Mouse (Mus musculus) hindbrain, embryonic 11.5 days (tissue): ENCODE results near the gene Abcf3. TPM values are rescaled to one million over a fixed set of nuclear protein-coding genes. Genes with fewer than 3 reads are reported as not detected.

Experiments used
- ATAC-seq: fragments of 200-750 bp; cut with Nextera tagmentation; 2 replicates; pipeline ENCODE4 v1.8.0; 2017; ENCODE audit warnings: mild to moderate bottlenecking, moderate TSS enrichment, moderate library complexity; ENCODE audit not compliant: low FRiP score
- DNase-seq: peaks from one replicate; pipeline ENCODE4 v3.0.0-alpha.2; 2015; ENCODE audit warnings: low spot score
- H3K27ac ChIP-seq: fragments of 300-500 bp; sonication (generic); 2 replicates; pipeline ENCODE4 v1.5.1; 2014; ENCODE audit warnings: mild to moderate bottlenecking, low read depth, low read length
- H3K27me3 ChIP-seq: fragments of 300-500 bp; sonication (generic); 2 replicates; pipeline ENCODE4 v1.6.1; 2014; ENCODE audit warnings: mild to moderate bottlenecking, low read length, moderate library complexity, mixed read lengths; ENCODE audit not compliant: control insufficient read depth, insufficient read depth
- H3K36me3 ChIP-seq: fragments of 300-500 bp; sonication (generic); 2 replicates; pipeline ENCODE4 v1.6.1; 2014; ENCODE audit warnings: mild to moderate bottlenecking, low read length, moderate library complexity, mixed read lengths; ENCODE audit not compliant: control insufficient read depth, insufficient read depth
- H3K4me1 ChIP-seq: fragments of 300-500 bp; sonication (generic); replicated peaks from 2 replicates; pipeline ENCODE4 v1.6.1; 2014; ENCODE audit warnings: low read length, mixed read lengths; ENCODE audit not compliant: control insufficient read depth, insufficient read depth
- H3K4me2 ChIP-seq: fragments of 300-500 bp; sonication (generic); replicated peaks from 2 replicates; pipeline ENCODE4 v1.6.1; 2014; ENCODE audit warnings: mild to moderate bottlenecking, low read depth, low read length
- H3K4me3 ChIP-seq: fragments of 300-500 bp; sonication (generic); 2 replicates; pipeline ENCODE4 v1.5.1; 2014; ENCODE audit warnings: low read depth, low read length
- H3K9ac ChIP-seq: fragments of 300-500 bp; sonication (generic); 2 replicates; pipeline ENCODE4 v1.6.1; 2014; ENCODE audit warnings: low read depth, low read length
- H3K9me3 ChIP-seq: fragments of 300-500 bp; sonication (generic); 2 replicates; pipeline ENCODE4 v1.6.1; 2016; ENCODE audit warnings: low read length; ENCODE audit not compliant: control insufficient read depth
- WGBS: fragments of 180-500 bp; shearing (Covaris S2); extraction: QIAGEN DNeasy Blood & Tissue Kit; methylation state at CpG from one replicate; pipeline ENCODE4 v1.1.7; 2014; 5-methylcytosine and 5-hydroxymethylcytosine counted together
- polyA plus RNA-seq: library from polyadenylated mRNA; unstranded; fragments of >200 nt; fragmentation: Nextera tagmentation; extraction: Ambion mirVana; gene quantifications from 2 replicates; pipeline ENCODE4 v1.2.1, GENCODE M21; 2014

Gene Abcf3
- 52.4 and 63.1 TPM in 2 replicates for polyA plus RNA-seq

DNA sequence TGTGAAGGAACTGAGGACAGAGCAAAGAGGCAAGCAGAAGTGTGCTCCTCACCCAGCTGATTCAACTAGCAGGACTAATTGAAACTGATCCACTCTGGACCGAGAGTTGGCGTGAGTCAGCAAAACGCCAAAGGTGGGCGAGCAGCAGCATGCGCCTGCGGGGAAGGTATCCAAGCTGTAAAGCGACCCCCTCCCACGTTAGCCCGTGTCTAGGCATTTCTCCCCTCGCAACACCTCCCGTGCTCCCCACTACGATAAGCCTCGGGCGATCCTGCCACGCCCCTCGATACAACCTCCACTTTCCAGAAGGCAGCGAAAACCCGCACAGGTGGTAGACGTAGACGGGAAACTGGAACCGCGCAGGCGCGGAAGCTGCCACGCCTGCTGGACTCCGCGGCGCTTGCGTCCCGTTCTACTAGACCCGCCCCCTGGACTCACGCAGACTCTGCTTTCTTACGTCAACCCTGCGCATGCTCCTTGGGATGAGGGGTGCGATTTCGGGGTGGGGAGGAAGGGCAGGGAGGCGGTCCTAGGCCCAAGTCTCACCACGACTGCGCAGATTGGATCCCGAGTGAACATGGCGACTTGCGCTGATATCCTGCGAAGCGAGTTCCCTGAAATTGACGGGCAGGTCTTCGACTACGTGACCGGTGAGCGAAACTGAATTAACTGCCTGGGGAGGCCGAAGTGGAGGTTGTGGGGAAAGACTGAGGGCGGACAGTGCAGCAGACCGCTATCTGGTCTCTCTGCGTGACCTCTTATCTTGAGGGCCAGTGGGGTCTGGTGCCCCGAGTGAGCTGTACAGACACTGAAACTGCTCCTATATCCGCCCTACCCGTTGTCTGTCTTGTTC lies at the start of gene Abcf3:
TSS of gene Abcf3 (plus strand) at position 482 of the 853 bp plus-strand sequence.
- DNase-seq (peak; percentile 99), ATAC-seq (peak; percentile 99)
- H3K4me2 ChIP-seq, result peak within 1 kb of the TSS; percentile 59
- H3K27me3 ChIP-seq, result no peaks in the 10 kb centered on the region
- H3K4me3 ChIP-seq, result peak within 1 kb of the TSS; percentile 56
- H3K36me3 ChIP-seq, result peaks cover 10% of the 10 kb centered on the region; the same call in 1 of the 2 replicates
- H3K27ac ChIP-seq, result no peak within 1 kb of the TSS
- no peaks in the 10 kb centered on the region for H3K9me3 ChIP-seq
- WGBS, result under 1% methylated on average over 56 of the region's 56 CpGs
- peaks cover 3% of the 10 kb centered on the region; the same call in 1 of the 2 replicates for H3K4me1 ChIP-seq
- peak within 1 kb of the TSS; percentile 57 for H3K9ac ChIP-seq

DNA sequence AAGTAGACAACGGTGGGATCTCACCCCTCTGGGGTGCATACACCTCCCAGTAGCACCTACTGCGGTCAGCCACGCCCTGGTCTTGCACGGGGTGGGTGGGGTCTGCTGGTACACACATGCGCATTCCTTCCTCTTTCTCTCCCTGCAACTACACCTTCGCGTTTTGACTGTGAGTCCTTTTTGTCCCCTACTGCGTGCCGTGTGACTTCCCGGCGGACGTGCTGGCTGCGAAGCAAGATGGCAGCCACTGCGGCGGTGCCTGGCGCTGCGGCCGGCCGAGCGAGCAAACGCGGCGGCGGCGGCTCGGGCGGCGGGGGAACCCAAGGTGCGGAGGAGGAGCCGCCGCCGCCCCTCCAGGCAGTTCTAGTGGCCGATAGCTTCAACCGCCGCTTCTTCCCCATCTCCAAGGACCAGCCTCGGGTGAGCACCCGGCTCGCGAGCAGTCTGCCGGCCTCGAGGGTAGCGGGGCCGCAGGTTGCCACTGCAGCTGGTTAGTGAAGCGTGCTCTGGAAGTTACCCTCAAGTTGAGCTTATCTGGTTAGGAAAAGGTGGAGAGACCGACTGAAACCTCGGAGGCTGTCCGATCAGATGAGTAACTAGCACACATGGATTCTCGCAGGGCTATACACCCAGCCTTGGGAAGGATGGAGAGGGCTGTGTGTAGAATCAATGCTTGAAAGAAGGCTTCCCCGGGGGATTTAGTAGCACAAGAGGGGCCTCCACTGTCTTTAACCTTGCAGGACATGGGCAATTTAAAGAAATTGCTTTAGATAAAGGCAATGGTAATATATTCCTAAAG lies 49.5 kb upstream of the Abcf3 start, which contains the start of gene Eif2b5:
TSS of gene Eif2b5 (plus strand) at position 141 of the 799 bp plus-strand sequence.
- Histone ChIP-seq H3K36me3 (peaks cover 19% of the 10 kb centered on the region), H3K4me1 (no peaks in the 10 kb centered on the region)
- WGBS, result under 1% methylated on average over 49 of the region's 49 CpGs

DNA sequence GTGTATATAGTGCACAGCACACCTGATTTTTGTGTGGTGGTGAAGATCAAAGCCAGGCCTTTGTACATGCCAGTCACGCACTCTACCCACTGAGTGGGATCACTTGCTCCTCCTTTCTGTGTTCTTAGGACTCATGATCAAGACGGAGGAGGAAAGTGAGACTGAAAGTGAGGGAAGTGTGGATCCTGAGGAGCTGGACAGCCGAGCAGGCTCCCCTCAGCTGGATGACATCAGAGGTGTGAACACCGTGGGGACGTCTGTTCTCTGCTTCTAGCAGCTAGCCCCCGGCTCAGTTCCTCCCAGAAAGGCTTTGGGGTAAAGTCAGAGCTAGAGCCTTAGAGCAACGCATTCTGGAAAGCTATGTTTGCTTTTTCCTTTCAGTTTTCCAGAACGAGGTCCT lies 42.4 kb upstream of the Abcf3 start:
- H3K27ac ChIP-seq, result no peak overlapping the region
- H3K9me3 ChIP-seq, result no peaks in the 10 kb centered on the region
- no peaks in the 10 kb centered on the region for H3K27me3 ChIP-seq
- no peak overlapping the region for H3K4me3 ChIP-seq
- H3K36me3 ChIP-seq, result peaks cover 36% of the 10 kb centered on the region
- H3K4me1 ChIP-seq, result no peaks in the 10 kb centered on the region
- no peak overlapping the region for H3K9ac ChIP-seq
- DNase-seq (no peak), ATAC-seq (no peak)
- WGBS, result 90% methylated on average over 8 of the region's 8 CpGs
- no peak overlapping the region for H3K4me2 ChIP-seq

More for the DNA sequence above, 49.5 kb upstream of the Abcf3 start, which contains the start of gene Eif2b5:
- H3K27ac ChIP-seq, result peak within 1 kb of the TSS; percentile 81
- peak within 1 kb of the TSS; percentile 92 for H3K9ac ChIP-seq
- H3K9me3 ChIP-seq, result no peaks in the 10 kb centered on the region
- H3K4me3 ChIP-seq, result peak within 1 kb of the TSS; percentile 94
- ATAC-seq, result peak; percentile 93
- DNase-seq, result peak; percentile 88
- peaks cover 9% of the 10 kb centered on the region for H3K27me3 ChIP-seq
- peak within 1 kb of the TSS; percentile 62 for H3K4me2 ChIP-seq

DNA sequence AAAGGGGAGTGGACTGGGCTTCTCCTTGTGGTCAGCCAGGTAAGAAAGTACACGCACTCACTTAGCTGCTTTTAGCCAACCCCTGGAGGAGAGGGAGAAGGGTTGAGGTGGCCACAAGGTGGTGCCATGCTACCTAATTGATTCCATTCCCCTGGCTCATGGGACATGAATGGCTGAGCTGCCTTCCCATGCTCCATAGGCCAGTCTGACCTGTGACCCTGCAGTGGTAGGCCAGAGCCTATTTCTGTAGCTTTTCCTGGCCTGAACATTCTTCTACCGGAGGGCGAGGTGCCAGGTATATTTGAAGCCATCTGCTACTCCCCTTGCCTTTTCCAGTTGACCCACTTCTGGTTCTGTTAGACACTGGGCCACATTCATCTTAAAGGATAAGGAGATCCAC lies 39.0 kb upstream of the Abcf3 start:
- 87% methylated on average over 3 of the region's 3 CpGs for WGBS
- H3K9me3 ChIP-seq, result no peaks in the 10 kb centered on the region
- no peaks in the 10 kb centered on the region for H3K4me1 ChIP-seq
- no peaks in the 10 kb centered on the region for H3K27me3 ChIP-seq
- H3K4me3 ChIP-seq, result no peak overlapping the region
- ATAC-seq (no peak), DNase-seq (peak; percentile 49)
- H3K36me3 ChIP-seq, result peaks cover 17% of the 10 kb centered on the region
- no peak overlapping the region for H3K27ac ChIP-seq
- H3K9ac ChIP-seq, result no peak overlapping the region
- H3K4me2 ChIP-seq, result no peak overlapping the region

DNA sequence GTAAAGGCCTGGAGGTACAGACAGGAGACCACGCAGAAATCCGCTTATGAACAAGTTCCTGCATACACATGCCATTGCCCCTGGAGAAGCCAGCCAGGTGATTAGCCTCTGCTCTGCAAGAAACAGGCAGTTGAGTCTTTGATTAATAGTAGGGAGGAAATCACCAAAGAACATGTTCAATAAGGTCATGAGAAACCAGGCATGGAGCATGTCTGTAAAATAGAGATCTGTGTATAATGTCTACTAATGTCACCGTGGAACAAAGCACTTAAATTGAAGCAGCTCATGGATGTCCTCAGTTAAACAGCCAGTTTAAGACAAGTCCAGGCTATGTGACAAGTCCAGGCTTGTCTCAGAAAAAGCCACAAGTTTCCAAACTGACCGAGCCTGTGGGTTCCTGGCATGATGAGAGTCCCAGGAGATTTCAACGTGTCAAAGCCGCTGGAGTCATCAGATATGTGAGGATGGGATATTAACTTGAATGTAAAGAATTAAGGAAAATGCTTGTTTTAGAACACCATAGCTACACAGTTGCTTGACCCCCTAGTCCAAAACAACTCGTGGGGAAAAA lies 37.0 kb upstream of the Abcf3 start:
- Histone ChIP-seq H3K27me3 (no peaks in the 10 kb centered on the region), H3K36me3 (peaks cover 8% of the 10 kb centered on the region), H3K4me3 (no peak overlapping the region), H3K4me2 (no peak overlapping the region), H3K27ac (no peak overlapping the region), H3K4me1 (no peaks in the 10 kb centered on the region; the same call in 1 of the 2 replicates), H3K9ac (no peak overlapping the region), H3K9me3 (no peaks in the 10 kb centered on the region)
- DNase-seq (no peak), ATAC-seq (no peak)
- 91% methylated on average over 7 of the region's 7 CpGs for WGBS

DNA sequence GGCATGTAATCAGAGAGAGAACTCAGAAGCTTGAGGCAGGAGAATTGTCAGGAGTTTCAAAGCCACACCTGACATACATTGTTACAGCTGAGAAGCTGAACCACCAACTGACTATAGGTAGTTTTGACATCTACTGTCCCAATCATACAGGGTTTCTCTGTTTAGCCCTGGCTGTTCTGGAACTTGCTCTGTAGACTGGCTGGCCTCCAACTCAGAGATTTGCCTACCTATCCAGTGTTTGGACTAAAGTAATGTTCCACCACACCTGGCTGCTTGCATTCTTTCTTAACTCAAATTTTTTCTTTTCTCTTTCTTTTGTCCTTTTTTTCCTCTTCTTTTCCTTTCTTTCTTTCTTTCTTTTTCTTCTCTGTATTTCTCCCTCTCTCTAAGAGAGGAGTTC lies 32.3 kb upstream of the Abcf3 start:
- H3K9me3 ChIP-seq, result no peaks in the 10 kb centered on the region
- H3K27me3 ChIP-seq, result no peaks in the 10 kb centered on the region
- DNase-seq (no peak), ATAC-seq (no peak)
- 0 out of 2 replicates have a peak overlapping the region, but pooled peaks have one; percentile 87 for H3K27ac ChIP-seq
- no peaks in the 10 kb centered on the region for H3K36me3 ChIP-seq
- H3K4me2 ChIP-seq, result peak overlapping the region; percentile 80
- peak overlapping the region; percentile 95 for H3K9ac ChIP-seq
- H3K4me1 ChIP-seq, result peaks cover 3% of the 10 kb centered on the region
- H3K4me3 ChIP-seq, result peak overlapping the region; percentile 87; the same call in 1 of the 2 replicates

DNA sequence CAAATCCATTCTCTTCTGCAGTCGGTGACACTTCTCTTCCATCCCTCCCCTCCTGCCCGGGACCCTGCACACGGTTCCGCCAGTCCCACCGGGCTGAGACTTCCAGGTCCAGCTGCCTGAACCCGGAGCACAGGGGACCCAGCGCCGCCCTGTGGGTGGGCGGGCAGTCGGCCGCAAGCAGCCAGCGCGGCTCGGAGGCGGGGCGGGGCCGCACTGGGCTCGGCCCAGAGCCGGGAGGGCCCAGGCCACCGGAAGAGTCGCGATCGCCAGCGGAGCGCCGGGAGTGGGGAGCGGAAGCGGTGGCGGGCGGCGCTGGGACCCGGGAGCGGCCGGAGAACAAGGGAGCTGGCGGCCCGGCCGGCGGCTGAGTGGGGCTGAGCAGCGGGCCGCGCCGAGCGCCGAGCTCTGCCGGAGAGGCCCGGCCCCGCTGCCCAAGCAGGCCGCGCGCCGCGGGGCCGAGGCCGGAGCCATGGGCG lies 31.6 kb upstream of the Abcf3 start, which contains the start of gene Dvl3:
TSS of gene Dvl3 (plus strand) at position 257 of the 476 bp plus-strand sequence.
- Histone ChIP-seq H3K4me2 (peak within 1 kb of the TSS; percentile 80), H3K9me3 (no peaks in the 10 kb centered on the region), H3K27me3 (no peaks in the 10 kb centered on the region), H3K36me3 (no peaks in the 10 kb centered on the region), H3K9ac (peak within 1 kb of the TSS; percentile 95), H3K4me3 (peak within 1 kb of the TSS; percentile 87), H3K27ac (peak within 1 kb of the TSS; percentile 87), H3K4me1 (peaks cover 3% of the 10 kb centered on the region)
- peak; percentile 94 for DNase-seq
- ATAC-seq, result peak; percentile 94
- WGBS, result under 1% methylated on average over 24 of the region's 55 CpGs

DNA sequence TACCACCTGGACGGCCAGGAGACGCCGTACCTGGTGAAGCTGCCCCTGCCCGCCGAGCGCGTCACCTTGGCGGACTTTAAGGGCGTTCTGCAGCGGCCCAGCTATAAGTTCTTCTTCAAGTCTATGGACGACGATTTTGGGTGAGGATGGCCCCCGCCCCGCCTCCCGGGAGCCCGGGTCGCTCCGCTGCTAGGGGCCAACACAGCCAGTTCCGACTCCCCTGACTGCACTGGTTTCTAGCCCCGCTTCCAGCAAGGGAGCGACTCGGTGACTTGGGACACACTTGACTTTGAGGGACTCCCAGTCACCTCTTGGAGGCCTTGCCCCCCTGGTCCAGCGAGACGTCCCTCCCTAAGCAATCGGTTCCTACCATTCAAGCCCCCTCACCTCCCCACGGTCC lies 31.2 kb upstream of the Abcf3 start:
- Histone ChIP-seq H3K9me3 (no peaks in the 10 kb centered on the region), H3K4me3 (peak overlapping the region; percentile 87), H3K4me1 (peaks cover 3% of the 10 kb centered on the region), H3K36me3 (no peaks in the 10 kb centered on the region), H3K27ac (peak overlapping the region; percentile 87), H3K4me2 (peak overlapping the region; percentile 80), H3K9ac (peak overlapping the region; percentile 95), H3K27me3 (no peaks in the 10 kb centered on the region)
- DNase-seq (no peak), ATAC-seq (peak; percentile 58)
- WGBS, result 0% methylated on average over 23 of the region's 26 CpGs
